Mouse (Mus musculus) gastrocnemius, adult 18-20 months (tissue): ENCODE measurements around the gene Gm20388. TPM values are rescaled to one million over a fixed set of nuclear protein-coding genes. Genes with fewer than 3 reads are reported as not detected.

ENCODE experiments used
- DNase-seq: peaks from one replicate; pipeline ENCODE4 v3.0.0; 2021; ENCODE audit warnings: low spot score
- total RNA-seq, 2 experiments: library from RNA; stranded (reverse); gene quantifications; 2 replicates each; pipeline ENCODE4 v1.2.3; 2021

Gene Gm20388
- total RNA-seq, 2 experiments from 2014 or later = 10.5 to 12.3 TPM

- peak; percentile 75 for DNase-seq
These were observed 3873.0 kb downstream of the Gm20388 start for GRCm38 (mm10) chr8:123783525-123784249.

- DNase-seq = no peak
These were observed 3875.5 kb downstream of the Gm20388 start for GRCm38 (mm10) chr8:123786166-123786565.

- no peak for DNase-seq
These were observed 3876.0 kb downstream of the Gm20388 start for GRCm38 (mm10) chr8:123786644-123787043.

GRCm38 (mm10) chr8:123787254-123787897, 3876.7 kb downstream of the Gm20388 start:
- no peak for DNase-seq

- DNase-seq = no peak
These were observed 3878.0 kb downstream of the Gm20388 start for GRCm38 (mm10) chr8:123788416-123789170.

- no peak for DNase-seq
These were observed 3878.8 kb downstream of the Gm20388 start for GRCm38 (mm10) chr8:123789461-123789860.

- DNase-seq = peak; percentile 87
These were observed 3879.3 kb downstream of the Gm20388 start for GRCm38 (mm10) chr8:123789970-123790369.

GRCm38 (mm10) chr8:123791101-123791844, 3880.6 kb downstream of the Gm20388 start:
- DNase-seq = no peak

GRCm38 (mm10) chr8:123791845-123792225, 3881.2 kb downstream of the Gm20388 start:
- no peak for DNase-seq

GRCm38 (mm10) chr8:123793900-123794299, 3883.3 kb downstream of the Gm20388 start:
- no peak for DNase-seq

GRCm38 (mm10) chr8:123794766-123795165, 3884.1 kb downstream of the Gm20388 start:
- no peak for DNase-seq

- no peak for DNase-seq
These were observed 3886.1 kb downstream of the Gm20388 start for GRCm38 (mm10) chr8:123796758-123797157.

GRCm38 (mm10) chr8:123797928-123798327, 3887.3 kb downstream of the Gm20388 start:
- DNase-seq = no peak

- DNase-seq = no peak
These were observed 3888.8 kb downstream of the Gm20388 start for GRCm38 (mm10) chr8:123799434-123799833.

- DNase-seq = no peak
These were observed 3889.2 kb downstream of the Gm20388 start for GRCm38 (mm10) chr8:123799885-123800284.

GRCm38 (mm10) chr8:123800867-123801266, 3890.2 kb downstream of the Gm20388 start:
- DNase-seq = no peak

- no peak for DNase-seq
These were observed 3890.9 kb downstream of the Gm20388 start for GRCm38 (mm10) chr8:123801538-123801937.

- no peak for DNase-seq
These were observed 3893.0 kb downstream of the Gm20388 start for GRCm38 (mm10) chr8:123803639-123804038.

- DNase-seq = no peak
These were observed 3893.9 kb downstream of the Gm20388 start for GRCm38 (mm10) chr8:123804586-123804985.

GRCm38 (mm10) chr8:123805209-123805717, 3894.6 kb downstream of the Gm20388 start:
- DNase-seq = no peak

- peak; percentile 81 for DNase-seq
These were observed 3895.2 kb downstream of the Gm20388 start, which contains the start of gene Rab4a for GRCm38 (mm10) chr8:123805718-123806373. Rab4a (plus strand) TSS chr8:123805985.
